Mouse (Mus musculus) bone marrow macrophage, adult 2 months (primary cell): ENCODE results near the gene Cdk5rap3. TPM values are rescaled to one million over a fixed set of nuclear protein-coding genes. Genes with fewer than 3 reads are reported as not detected.

Experiments
- H3K27ac ChIP-seq: 2 replicates; pipeline ENCODE4 v1.5.1; 2012; ENCODE audit warnings: low read depth, low read length; ENCODE audit not compliant: insufficient read depth
- H3K4me1 ChIP-seq: 2 replicates; pipeline ENCODE4 v1.6.1; 2012; ENCODE audit warnings: low read length; ENCODE audit not compliant: control insufficient read depth, insufficient read depth
- H3K4me3 ChIP-seq: 2 replicates; pipeline ENCODE4 v1.5.1; 2012; ENCODE audit warnings: mild to moderate bottlenecking, low read length, moderate library complexity; ENCODE audit not compliant: insufficient read depth
- CTCF ChIP-seq: IDR thresholded peaks from 2 replicates; pipeline ENCODE4 v1.5.1; 2012; ENCODE audit warnings: low read depth, mild to moderate bottlenecking, low read length, moderate library complexity
- POLR2A ChIP-seq: IDR thresholded peaks from 2 replicates; pipeline ENCODE4 v1.6.1; 2012; ENCODE audit warnings: mild to moderate bottlenecking, low read depth, low read length, borderline replicate concordance
- polyA plus RNA-seq: library from polyadenylated mRNA; stranded (reverse); fragments of >200 nt; gene quantifications from 2 replicates; pipeline ENCODE4 v1.2.4, GENCODE M21; 2012; ENCODE audit not compliant: missing spikeins, insufficient read depth, insufficient read length

The Cdk5rap3 gene
- polyA plus RNA-seq, 1 experiment, result 30.0 TPM

DNA sequence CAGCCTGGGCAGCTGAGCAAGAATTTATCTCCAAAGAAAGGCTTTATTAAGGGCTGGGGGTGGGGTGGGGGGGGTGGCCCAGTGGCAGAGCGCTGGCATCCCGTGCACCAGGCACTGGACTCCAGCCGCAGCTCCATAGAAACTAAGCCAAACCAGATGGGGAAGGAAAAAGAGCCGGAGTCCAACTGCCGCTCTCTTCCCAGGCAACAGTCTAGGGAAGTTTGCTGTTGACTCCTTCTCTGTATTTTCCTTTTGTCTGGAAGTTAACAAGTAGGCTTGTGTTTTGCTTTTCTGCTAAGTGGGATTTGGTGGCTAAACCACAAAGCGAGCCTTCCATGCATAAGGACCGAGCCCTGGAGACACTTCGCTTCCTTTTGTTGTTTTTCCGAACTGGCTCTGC lies 30.2 kb upstream of the Cdk5rap3 start:
- TF ChIP-seq POLR2A (no peak), CTCF (no peak)
- no peak overlapping the region for H3K27ac ChIP-seq
- H3K4me3 ChIP-seq, result no peak overlapping the region
- peaks cover 6% of the 10 kb centered on the region for H3K4me1 ChIP-seq

DNA sequence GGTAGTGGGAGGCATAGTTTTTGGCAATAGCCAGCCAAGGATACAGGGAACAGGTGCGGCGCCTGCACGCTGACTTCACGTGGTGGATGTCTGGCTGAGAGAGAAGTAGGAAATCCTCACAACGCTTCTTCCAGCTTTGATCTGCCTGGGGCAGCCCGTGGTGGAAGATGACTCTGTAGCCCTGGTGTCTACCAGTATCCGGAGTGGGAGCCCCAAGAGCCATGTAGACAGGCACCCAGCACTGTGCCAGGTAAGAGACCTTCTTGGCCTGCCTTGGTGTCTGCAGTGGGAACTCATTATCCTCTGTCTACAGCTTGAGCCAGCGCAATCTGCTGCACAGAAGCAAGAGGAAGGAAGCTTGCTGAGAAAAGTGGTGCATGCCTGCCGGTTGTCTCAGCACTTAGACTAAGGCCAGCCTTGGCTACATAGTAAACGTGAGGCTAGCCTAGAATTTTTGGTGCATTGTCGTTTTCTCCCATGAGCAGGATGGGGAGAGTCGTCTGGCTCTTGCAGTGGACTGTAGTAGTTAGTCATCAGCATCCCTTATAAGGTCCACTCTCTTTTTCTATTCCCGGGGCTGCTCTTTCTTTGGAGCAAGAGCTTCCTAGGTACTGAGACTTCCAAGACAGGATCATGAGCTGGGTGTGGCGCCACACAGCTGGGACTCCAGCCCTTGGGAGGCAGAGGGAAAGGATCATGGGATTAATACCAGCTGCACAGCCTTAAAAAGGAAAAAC lies 28.7 kb upstream of the Cdk5rap3 start:
- Histone ChIP-seq H3K27ac (peak overlapping the region; percentile 31; the same call in 1 of the 2 replicates), H3K4me3 (peak overlapping the region; percentile 82), H3K4me1 (peaks cover 6% of the 10 kb centered on the region)
- TF ChIP-seq POLR2A (no peak), CTCF (no peak)

DNA sequence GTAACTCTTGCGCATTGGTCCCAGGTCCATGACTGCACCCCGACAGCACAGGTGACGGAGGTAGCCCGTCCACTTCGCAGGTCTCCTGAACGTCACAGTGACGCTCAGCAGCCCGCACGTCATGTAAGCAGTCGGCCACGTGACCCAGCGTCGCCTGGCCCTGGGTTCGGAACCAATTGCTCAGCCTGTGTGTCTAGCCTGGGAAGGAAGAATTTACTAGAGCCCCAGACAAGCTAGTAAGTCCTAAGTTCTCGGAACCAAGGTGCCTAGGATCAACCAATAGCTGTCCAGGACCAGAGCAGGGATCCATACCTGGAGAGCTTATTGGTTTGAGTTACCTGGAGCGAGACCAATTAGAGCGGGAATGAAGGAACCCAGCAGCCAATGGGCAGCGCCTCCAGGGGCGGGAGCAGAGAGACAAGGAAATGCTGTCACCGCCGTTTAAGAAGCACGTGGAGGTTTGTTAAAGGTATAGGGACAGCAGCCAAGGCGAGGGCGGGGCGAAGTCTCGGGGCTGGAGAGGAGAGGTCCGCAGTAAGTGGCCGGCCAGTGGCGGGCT lies 27.5 kb upstream of the Cdk5rap3 start, which contains the start of gene Pnpo:
TSS of gene Pnpo (minus strand) at position 241 of the 559 bp plus-strand sequence.
- peak within 1 kb of the TSS; percentile 82 for H3K4me3 ChIP-seq
- peak within 1 kb of the TSS; percentile 31 for H3K27ac ChIP-seq
- no peak for TF ChIP-seq CTCF
- TF ChIP-seq POLR2A, result no peak
- peaks cover 6% of the 10 kb centered on the region for H3K4me1 ChIP-seq

DNA sequence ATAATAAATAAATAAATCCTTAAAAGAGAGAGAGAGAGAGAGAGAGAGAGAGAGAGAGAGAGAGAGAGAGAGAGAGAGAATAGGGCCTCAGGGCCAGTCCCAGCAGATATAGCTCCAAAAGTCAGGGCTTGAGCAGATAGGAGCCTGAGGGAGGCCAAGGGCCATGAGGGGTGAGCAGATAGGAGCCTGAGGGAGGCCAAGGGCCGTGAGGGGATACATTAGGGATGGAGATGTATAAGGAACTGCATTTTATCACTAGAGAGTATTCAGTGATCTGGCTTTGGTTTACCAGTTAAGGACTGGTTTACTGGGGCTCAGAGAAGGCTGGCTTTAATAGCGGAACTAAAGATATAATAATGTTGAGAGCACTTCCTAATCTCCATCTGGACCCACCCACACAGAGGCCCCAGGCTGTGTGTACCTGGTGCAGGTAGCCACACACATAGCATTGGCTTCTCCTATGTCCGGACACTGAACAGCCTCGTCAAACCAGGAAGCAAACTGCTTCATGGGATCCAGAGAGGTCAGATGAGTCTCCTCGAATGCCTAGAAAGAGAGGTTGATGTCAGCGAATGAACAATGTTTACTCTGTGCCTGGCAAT lies 25.8 kb upstream of the Cdk5rap3 start:
- no peak overlapping the region for H3K4me3 ChIP-seq
- TF ChIP-seq CTCF (no peak), POLR2A (no peak)
- H3K27ac ChIP-seq, result no peak overlapping the region
- peaks cover 6% of the 10 kb centered on the region for H3K4me1 ChIP-seq

DNA sequence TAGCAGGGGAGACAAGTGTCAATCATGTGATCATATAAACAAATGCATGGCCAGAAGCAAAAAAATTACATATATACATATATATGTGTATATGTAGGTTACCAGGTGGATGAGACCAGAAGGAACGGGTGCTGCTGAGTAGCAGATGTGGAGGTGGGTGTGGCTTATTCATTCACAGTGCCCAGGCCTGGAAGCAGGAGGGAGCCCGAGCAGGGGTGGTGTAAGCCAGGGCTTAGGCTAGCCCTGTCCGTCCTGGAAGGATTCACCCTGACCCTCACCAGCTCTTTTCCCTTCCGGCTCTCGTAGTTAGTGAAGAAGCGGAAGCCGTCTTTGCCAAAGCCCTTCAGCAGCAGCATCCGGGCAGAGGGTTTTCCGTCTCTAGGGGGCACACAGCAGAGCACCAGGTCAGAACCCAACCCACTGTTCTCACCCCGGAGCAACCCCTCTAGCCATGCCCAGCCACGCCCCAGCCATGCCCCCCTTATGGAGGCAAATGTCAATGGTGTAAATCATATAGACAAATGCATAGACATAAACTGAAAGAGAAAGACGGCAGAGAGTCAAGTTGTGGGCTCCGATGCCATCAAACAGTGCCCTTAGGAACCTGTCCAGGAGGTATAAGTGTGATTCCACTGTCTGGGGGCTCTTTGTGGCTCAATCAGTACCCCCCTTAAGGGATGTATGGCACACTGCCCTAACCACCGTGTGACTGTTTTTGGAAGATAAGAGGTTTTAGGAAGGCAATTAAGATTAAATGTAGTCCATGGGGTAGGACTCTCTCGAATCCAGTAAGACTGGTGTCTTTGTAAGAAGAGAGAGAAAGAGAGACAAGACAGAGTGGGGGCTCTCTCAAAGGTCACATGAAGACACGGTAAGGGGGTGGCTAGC lies 24.5 kb upstream of the Cdk5rap3 start:
- no peak overlapping the region for H3K4me3 ChIP-seq
- H3K27ac ChIP-seq, result no peak overlapping the region
- TF ChIP-seq CTCF (no peak), POLR2A (no peak)
- peaks cover 6% of the 10 kb centered on the region for H3K4me1 ChIP-seq

DNA sequence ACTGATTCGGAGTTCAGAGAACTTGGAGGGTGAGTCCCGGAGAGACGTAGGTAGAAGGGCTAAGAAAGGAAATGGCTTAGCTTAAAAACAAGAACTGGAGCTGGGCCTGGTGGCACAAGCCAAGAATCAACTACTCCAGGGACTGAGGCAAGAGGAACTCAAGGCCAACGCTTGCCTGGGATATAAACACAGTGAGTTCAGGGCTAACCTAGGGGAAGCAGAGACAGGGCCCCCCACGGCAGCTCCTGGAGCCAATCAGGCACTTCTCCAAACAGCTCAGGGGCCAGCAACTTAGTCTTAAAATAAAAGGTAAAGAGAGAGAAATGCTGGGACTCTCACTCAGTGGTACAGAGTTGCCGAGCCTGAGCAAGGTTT lies 22.1 kb upstream of the Cdk5rap3 start:
- TF ChIP-seq POLR2A (no peak), CTCF (no peak)
- Histone ChIP-seq H3K4me1 (peaks cover 7% of the 10 kb centered on the region; the same call in 1 of the 2 replicates), H3K27ac (no peak overlapping the region), H3K4me3 (no peak overlapping the region)

DNA sequence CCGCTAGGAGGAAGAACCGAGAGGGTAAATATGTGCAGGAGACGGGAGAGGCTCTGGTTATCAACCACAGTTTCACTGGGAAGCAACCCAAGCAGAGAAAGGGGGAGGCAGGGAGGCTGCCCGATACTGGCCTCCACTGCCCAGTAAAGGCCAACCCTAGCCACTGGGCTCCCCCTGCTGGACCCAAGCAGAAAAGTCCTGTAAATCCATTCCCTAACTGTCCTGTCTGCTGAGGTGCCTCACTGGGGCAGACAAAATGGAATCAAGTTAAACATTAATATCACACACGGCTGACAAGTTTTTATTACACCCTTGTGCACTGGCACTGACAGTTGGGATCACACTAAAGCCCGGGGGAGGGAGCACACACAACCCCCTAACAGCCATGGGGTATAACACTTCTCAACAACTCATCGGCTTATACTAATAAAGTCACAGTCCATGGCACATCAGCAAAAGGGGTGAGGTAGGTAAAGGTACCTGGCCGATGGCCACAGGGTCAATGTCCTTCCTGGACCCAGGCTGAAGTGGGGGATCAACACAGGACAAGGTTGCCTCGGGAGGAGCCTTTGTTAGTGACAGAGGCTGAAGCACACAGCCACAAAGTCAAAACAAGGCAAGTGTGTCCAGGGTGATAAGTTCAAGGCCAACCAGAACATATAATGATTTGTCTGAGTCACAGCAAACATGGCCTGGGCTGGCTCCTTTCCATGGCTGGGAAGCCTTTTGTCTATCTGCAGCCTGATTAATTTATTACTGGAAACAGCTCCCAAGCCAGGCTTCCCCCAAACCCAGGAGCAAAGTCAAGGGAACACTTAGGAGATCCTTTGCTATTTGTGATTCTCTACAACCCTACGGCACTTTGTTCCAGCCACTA lies 21.5 kb upstream of the Cdk5rap3 start:
- TF ChIP-seq CTCF, result peak; percentile 49; the same call in 1 of the 2 replicates
- TF ChIP-seq POLR2A, result no peak
- Histone ChIP-seq H3K27ac (no peak overlapping the region), H3K4me1 (peaks cover 7% of the 10 kb centered on the region; the same call in 1 of the 2 replicates), H3K4me3 (no peak overlapping the region)

DNA sequence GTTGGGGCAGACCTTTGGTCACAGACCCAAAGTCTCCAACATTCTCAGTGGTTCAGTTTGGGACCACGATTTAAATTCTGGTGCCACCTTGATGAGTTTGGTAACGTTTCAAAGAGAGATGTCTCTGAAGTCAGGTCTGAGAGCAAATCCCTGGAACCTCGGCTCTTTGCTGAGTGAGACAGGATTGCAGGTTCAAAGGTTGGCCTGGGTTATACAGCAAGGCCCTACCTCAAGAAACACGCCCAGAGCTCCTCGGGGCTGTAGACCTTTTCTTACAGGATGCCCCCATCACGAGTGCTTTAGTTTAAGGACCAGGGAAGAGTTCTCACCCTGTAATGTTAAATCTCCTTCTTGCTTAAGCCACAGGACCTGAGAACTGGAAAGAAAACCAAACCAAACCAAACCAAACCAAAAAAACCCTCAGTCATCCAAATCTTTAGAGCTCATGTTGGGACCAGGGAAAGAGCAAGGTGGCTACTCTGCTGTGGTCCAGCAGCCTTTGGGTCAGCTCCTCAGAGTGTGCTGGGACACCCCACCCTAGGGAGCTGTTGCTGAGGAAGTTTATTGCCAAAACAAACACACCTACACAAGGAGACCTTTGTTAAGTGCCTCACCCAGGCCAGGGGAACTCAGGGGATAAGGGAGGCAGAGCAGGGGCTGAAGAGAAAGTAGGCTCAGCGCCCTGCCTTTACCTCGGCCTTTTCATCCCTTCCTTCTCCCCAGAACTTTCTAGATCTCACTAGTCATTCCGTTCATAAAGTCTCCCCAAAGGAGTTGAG lies 19.8 kb upstream of the Cdk5rap3 start:
- Histone ChIP-seq H3K4me1 (peaks cover 7% of the 10 kb centered on the region; the same call in 1 of the 2 replicates), H3K27ac (no peak overlapping the region), H3K4me3 (no peak overlapping the region)
- TF ChIP-seq CTCF (no peak), POLR2A (no peak)
